Mouse (Mus musculus) kidney, embryonic 16.5 days (tissue): ENCODE measurements at regions not wholly inside any gene's neighbourhood (a gene's known extent, or its start where the extent isn't known, plus 50 kb on each side); places are given as distances from the start of the nearest gene placed in this dataset.

Experiments used
- ATAC-seq: fragments of 200-750 bp; cut with Nextera tagmentation; 2 replicates; pipeline ENCODE4 v1.8.0; 2017; ENCODE audit warnings: moderate TSS enrichment; ENCODE audit not compliant: low FRiP score, low TSS enrichment
- H3K27ac ChIP-seq: fragments of 300-500 bp; sonication (generic); 2 replicates; pipeline ENCODE4 v1.5.1; 2014; ENCODE audit warnings: low read length
- H3K27me3 ChIP-seq: fragments of 300-500 bp; sonication (generic); 2 replicates; pipeline ENCODE4 v1.6.1; 2014; ENCODE audit warnings: low read length, control low read depth, mixed read lengths; ENCODE audit not compliant: insufficient read depth
- H3K36me3 ChIP-seq: fragments of 300-500 bp; sonication (generic); 2 replicates; pipeline ENCODE4 v1.6.1; 2014; ENCODE audit warnings: low read length, control low read depth, mixed read lengths; ENCODE audit not compliant: insufficient read depth
- H3K4me1 ChIP-seq: fragments of 300-500 bp; sonication (generic); 2 replicates; pipeline ENCODE4 v1.6.1; 2014; ENCODE audit warnings: low read length, control low read depth, mixed read lengths; ENCODE audit not compliant: insufficient read depth
- H3K4me2 ChIP-seq: fragments of 300-500 bp; sonication (generic); replicated peaks from 2 replicates; pipeline ENCODE4 v1.6.1; 2014; ENCODE audit warnings: low read depth, low read length
- H3K4me3 ChIP-seq: fragments of 300-500 bp; sonication (generic); 2 replicates; pipeline ENCODE4 v1.5.1; 2014; ENCODE audit warnings: mild to moderate bottlenecking, low read length
- H3K9ac ChIP-seq: fragments of 300-500 bp; sonication (generic); replicated peaks from 2 replicates; pipeline ENCODE4 v1.6.1; 2014; ENCODE audit warnings: low read length
- H3K9me3 ChIP-seq: fragments of 300-500 bp; sonication (generic); 2 replicates; pipeline ENCODE4 v1.6.1; 2016; ENCODE audit warnings: low read length, control low read depth
- WGBS: fragments of 180-500 bp; shearing (Covaris S2); extraction: QIAGEN DNeasy Blood & Tissue Kit; methylation state at CpG from one replicate; pipeline ENCODE4 v1.1.7; 2014; 5-methylcytosine and 5-hydroxymethylcytosine counted together

GRCm38 (mm10) chr2:166266915-166267314 is 111.5 kb upstream of the Sulf2 start:
- no peaks in the 10 kb centered on the region for H3K9me3 ChIP-seq
- no peak overlapping the region for H3K9ac ChIP-seq
- no peak overlapping the region for H3K4me3 ChIP-seq
- no peaks in the 10 kb centered on the region for H3K36me3 ChIP-seq
- no peaks in the 10 kb centered on the region for H3K27me3 ChIP-seq
- 68% methylated on average over 4 of the region's 4 CpGs for WGBS
- ATAC-seq = no peak
- H3K4me1 ChIP-seq = peaks cover 7% of the 10 kb centered on the region
- no peak overlapping the region for H3K4me2 ChIP-seq
- H3K27ac ChIP-seq = no peak overlapping the region

DNA sequence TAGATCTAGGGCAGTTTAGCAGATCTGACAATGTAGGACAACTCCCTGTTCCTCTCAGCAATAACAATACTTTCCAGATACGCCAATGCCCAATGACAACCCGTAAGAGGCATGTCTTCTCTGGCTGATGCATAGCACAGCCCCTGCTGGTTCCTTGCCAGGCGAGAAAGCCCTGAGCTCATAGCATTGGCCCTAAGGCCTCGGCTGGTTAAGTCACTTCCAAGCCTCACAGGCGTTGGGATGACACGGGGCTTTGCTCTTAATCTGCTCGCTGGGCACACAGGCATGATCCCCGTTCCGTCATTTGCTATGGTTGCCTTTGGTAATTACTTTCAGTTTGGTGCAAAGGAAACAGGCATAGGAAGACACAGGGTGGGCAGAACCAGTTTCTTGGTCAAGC is 111.0 kb upstream of the Sulf2 start:
- peaks cover 12% of the 10 kb centered on the region for H3K4me1 ChIP-seq
- no peak overlapping the region for H3K4me2 ChIP-seq
- H3K36me3 ChIP-seq = no peaks in the 10 kb centered on the region
- H3K4me3 ChIP-seq = no peak overlapping the region
- H3K9me3 ChIP-seq = no peaks in the 10 kb centered on the region
- no peak for ATAC-seq
- no peak overlapping the region for H3K27ac ChIP-seq
- no peak overlapping the region for H3K9ac ChIP-seq
- H3K27me3 ChIP-seq = no peaks in the 10 kb centered on the region
- 75% methylated on average over 9 of the region's 9 CpGs for WGBS

DNA sequence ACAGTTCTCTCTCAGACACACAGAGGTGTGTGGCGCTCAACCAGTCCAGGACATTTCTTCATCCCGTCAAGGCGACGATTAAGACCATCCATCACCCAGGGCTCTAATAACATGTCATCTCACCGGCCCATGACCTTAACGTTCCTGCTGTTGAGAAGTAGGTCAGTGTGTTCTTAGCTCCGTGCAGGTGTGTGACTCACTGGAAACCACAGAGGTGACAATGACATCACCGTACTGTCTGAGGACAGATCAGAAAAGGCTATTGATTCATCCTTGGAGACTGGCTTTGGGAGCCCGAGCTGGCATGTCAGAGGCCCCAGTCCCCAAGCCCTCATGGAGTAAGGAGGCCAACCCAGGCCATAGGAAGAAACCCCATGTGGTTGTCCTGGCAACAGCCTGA is 109.3 kb upstream of the Sulf2 start:
- H3K4me2 ChIP-seq = no peak overlapping the region
- 76% methylated on average over 9 of the region's 9 CpGs for WGBS
- no peak overlapping the region for H3K27ac ChIP-seq
- H3K27me3 ChIP-seq = no peaks in the 10 kb centered on the region
- no peak for ATAC-seq
- H3K9ac ChIP-seq = no peak overlapping the region
- no peak overlapping the region for H3K4me3 ChIP-seq
- H3K36me3 ChIP-seq = no peaks in the 10 kb centered on the region
- H3K4me1 ChIP-seq = peaks cover 15% of the 10 kb centered on the region
- no peaks in the 10 kb centered on the region for H3K9me3 ChIP-seq

DNA sequence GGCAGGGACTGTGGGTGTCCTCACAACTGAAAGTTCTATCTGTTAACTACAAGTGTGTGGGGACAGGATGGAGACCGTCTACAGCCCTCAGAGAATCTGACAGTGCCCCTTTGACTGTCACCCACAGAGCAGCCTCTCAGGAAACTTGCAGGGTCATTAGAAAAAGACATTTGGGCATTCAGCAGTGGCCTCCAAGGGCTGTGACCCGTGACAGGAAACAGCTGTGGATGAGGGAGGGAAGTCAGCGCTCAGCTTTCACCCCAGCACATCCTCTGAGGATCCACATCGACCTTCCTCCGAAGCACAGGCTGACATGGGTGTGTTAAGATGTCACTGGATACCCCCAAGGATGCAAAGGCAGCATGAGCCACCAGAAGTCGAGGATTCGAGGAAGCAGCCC is 106.3 kb upstream of the Sulf2 start:
- Histone ChIP-seq H3K9ac (no peak overlapping the region), H3K4me1 (peaks cover 30% of the 10 kb centered on the region), H3K27me3 (no peaks in the 10 kb centered on the region), H3K9me3 (no peaks in the 10 kb centered on the region), H3K27ac (peak overlapping the region; percentile 54), H3K36me3 (no peaks in the 10 kb centered on the region), H3K4me2 (no peak overlapping the region), H3K4me3 (no peak overlapping the region)
- WGBS = 11% methylated on average over 7 of the region's 7 CpGs
- ATAC-seq = peak; percentile 59

- Histone ChIP-seq H3K27ac (no peak overlapping the region), H3K4me2 (no peak overlapping the region), H3K9ac (no peak overlapping the region), H3K27me3 (no peaks in the 10 kb centered on the region), H3K4me3 (no peak overlapping the region), H3K36me3 (no peaks in the 10 kb centered on the region), H3K9me3 (no peaks in the 10 kb centered on the region), H3K4me1 (peaks cover 27% of the 10 kb centered on the region)
- ATAC-seq = no peak
- 57% methylated on average over 7 of the region's 7 CpGs for WGBS
Measured at GRCm38 (mm10) chr2:166261065-166261464, 105.6 kb upstream of the Sulf2 start.

- 11% methylated on average over 7 of the region's 7 CpGs for WGBS
- H3K27ac ChIP-seq = no peak overlapping the region
- H3K4me3 ChIP-seq = no peak overlapping the region
- ATAC-seq = 0 out of 2 replicates have a peak, but pooled peaks have one; percentile 39
- peak overlapping the region; percentile 19; the same call in 1 of the 2 replicates for H3K4me2 ChIP-seq
- H3K9me3 ChIP-seq = no peaks in the 10 kb centered on the region
- H3K4me1 ChIP-seq = peaks cover 27% of the 10 kb centered on the region
- H3K27me3 ChIP-seq = no peaks in the 10 kb centered on the region
- no peaks in the 10 kb centered on the region for H3K36me3 ChIP-seq
- no peak overlapping the region; the same call in 1 of the 2 replicates for H3K9ac ChIP-seq
Measured at GRCm38 (mm10) chr2:166258771-166259180, 103.3 kb upstream of the Sulf2 start.

DNA sequence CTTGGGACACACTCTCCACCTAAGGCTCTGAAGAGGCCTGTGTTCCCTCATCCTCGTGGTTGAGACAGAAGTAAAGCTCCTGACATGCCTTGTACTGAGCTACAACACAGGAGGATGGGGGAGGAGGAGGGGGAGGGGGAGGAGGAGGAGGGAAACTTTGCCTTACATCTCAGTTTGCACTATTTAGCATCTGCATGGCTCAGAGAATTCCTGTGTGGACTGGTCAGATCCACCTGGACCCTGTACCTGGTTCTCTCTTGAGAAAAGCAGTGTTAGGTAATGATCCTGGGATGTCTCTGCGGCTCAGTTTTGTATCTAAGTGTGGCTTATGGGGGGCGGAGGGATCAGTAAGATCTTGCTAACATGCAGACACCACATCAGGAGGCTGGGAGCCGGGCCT is 102.2 kb upstream of the Sulf2 start:
- Histone ChIP-seq H3K36me3 (no peaks in the 10 kb centered on the region), H3K9me3 (no peaks in the 10 kb centered on the region), H3K4me2 (no peak overlapping the region), H3K4me1 (peaks cover 27% of the 10 kb centered on the region), H3K9ac (no peak overlapping the region), H3K27me3 (no peaks in the 10 kb centered on the region), H3K4me3 (no peak overlapping the region), H3K27ac (no peak overlapping the region)
- no peak for ATAC-seq
- 67% methylated on average over 4 of the region's 4 CpGs for WGBS

DNA sequence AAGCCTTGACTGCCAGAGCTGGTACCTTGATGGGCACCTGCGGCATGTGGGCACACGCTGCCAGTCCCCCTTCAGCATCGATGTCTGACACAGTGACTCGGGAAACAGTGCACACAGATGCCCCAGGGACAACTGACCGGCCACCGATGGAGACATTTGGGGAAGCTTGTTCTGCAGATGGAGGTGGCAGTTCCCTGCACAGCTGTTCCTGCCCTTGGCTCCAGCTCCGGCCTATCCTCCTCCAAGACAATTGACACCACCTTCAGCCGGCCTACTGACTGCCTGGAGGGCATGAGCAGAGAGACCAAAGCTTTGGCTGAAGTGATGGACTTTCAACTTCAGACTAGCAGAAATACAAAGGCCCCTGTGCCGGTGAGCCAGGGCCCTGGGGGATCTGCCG is 100.7 kb upstream of the Sulf2 start:
- Histone ChIP-seq H3K9me3 (no peaks in the 10 kb centered on the region), H3K4me3 (no peak overlapping the region), H3K27ac (no peak overlapping the region), H3K4me2 (no peak overlapping the region), H3K27me3 (no peaks in the 10 kb centered on the region), H3K4me1 (peaks cover 15% of the 10 kb centered on the region), H3K36me3 (no peaks in the 10 kb centered on the region), H3K9ac (no peak overlapping the region)
- 71% methylated on average over 10 of the region's 10 CpGs for WGBS
- ATAC-seq = no peak

DNA sequence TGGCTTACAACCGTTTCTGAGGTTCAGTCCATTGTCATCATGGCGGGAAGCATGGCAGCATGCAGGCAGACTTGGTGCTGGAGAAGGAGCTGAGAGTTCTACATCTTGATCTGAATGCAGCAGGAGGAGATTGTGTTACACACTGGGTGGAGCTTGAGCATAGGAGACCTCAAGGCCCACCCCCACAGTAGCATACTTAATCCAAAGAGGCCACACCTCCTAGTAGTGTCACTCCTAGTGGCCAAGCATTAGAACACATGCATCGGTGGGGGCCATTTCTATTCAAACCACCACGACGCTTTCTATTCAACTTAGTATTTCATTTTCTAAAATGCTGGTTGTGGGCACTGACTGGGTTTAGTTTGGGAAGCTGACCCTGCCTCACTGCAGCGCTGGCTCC is 99.1 kb upstream of the Sulf2 start:
- Histone ChIP-seq H3K27me3 (no peaks in the 10 kb centered on the region), H3K9ac (no peak overlapping the region), H3K9me3 (no peaks in the 10 kb centered on the region), H3K27ac (no peak overlapping the region), H3K4me1 (peaks cover 18% of the 10 kb centered on the region), H3K4me2 (no peak overlapping the region), H3K36me3 (no peaks in the 10 kb centered on the region), H3K4me3 (no peak overlapping the region)
- ATAC-seq = no peak
- 86% methylated on average over 6 of the region's 6 CpGs for WGBS

GRCm38 (mm10) chr2:166252107-166252506 is 96.6 kb upstream of the Sulf2 start:
- 94% methylated on average over 3 of the region's 3 CpGs for WGBS

More at GRCm38 (mm10) chr2:166252107-166252506, 96.6 kb upstream of the Sulf2 start:
- Histone ChIP-seq H3K4me2 (no peak overlapping the region), H3K9ac (no peak overlapping the region), H3K27me3 (no peaks in the 10 kb centered on the region), H3K27ac (peak overlapping the region; percentile 30; the same call in 1 of the 2 replicates), H3K4me3 (no peak overlapping the region), H3K36me3 (no peaks in the 10 kb centered on the region), H3K9me3 (no peaks in the 10 kb centered on the region), H3K4me1 (peaks cover 12% of the 10 kb centered on the region)
- ATAC-seq = no peak
